Comparison of ENCODE assay signal across 12 mouse cellular contexts in the genomic region with DNA sequence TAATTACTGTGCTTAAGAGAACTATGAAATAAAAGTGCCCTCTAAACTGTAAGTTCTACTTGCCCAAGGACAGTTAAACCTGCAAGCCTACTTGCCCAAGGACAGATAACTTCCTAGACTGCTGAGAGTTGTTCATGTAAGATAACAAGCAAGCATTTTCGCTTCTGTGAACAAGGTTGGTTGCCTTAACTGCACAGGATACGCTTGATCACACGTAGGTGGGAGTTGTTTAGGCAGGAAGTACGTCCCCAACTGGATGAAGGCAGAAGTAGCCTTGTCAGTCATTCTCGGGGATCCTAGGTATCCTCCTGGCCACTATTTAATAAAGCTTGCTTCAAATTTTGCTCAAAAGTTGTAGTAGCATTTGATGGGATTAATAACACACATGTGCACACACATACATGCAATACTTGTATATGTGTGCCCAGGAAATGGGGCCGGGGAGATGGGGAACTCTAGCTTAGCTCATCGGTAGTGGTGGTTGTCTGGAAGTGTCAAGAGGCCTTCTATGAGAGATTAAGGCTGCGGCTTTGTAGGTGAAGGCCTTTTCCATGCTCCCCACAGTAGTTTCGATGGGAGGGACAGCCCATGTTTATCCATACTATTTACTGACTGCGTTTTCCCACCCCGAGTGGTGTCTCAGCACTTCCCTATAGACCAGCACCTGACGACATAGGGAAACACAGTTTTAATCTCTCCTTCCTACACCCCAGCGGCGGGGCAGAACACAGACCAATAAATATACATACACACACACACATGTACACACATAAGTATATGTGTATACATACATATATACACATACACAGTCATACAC. TPM values are rescaled to one million over a fixed set of nuclear protein-coding genes. Genes with fewer than 3 reads are reported as not detected.
DNase-seq lines count a peak whose midpoint lies in the region; ATAC-seq and TF ChIP-seq lines count a peak whose summit lies in the region.
"Had no signal": no experiment of that assay in that cellular context is flagged by ENCODE, and none has a peak within 500 bp of the region (broad histone marks: within the 10 kb centered on the region; RNA-seq: fewer than 3 reads in every experiment).

No protein-coding gene starts in this region.

- H3K9ac ChIP-seq in heart, embryonic 11.5 days (ENCODE audit: low read depth, low read length) = no peak overlapping the region
- H3K9ac ChIP-seq in liver, embryonic 14.5 days (replicated peaks) = no peak overlapping the region
- no peak overlapping the region for H3K9ac ChIP-seq in stomach, postnatal 0 days (ENCODE audit: low read length)
- H3K9ac ChIP-seq: hindbrain, embryonic 12.5 days; lung, embryonic 14.5 days had no signal

- TF ChIP-seq POLR2A in lung, adult 2 months (IDR thresholded peaks at IDR 0.05; ENCODE audit: borderline replicate concordance, extremely low read depth, low read depth, low read length) = no peak

- peaks cover 13% of the 10 kb centered on the region; the same call in 1 of the 2 replicates for H3K4me1 ChIP-seq in heart, embryonic 11.5 days (ENCODE audit: control insufficient read depth, insufficient read depth, low read length)
- H3K4me1 ChIP-seq in liver, embryonic 14.5 days (replicated peaks; ENCODE audit: control insufficient read depth in 2 of 2, insufficient read depth in 2 of 2, low read length in 1 of 2) = peaks cover 11 to 45% of the 10 kb centered on the region in 2 experiments
- H3K4me1 ChIP-seq in stomach, postnatal 0 days (replicated peaks; ENCODE audit: control insufficient read depth, insufficient read depth) = peaks cover 3% of the 10 kb centered on the region; the same call in 1 of the 2 replicates
- peaks cover 13% of the 10 kb centered on the region for H3K4me1 ChIP-seq in lung, adult 2 months (ENCODE audit: control insufficient read depth, insufficient read depth, low read length)

- H3K36me3 ChIP-seq in heart, embryonic 11.5 days (ENCODE audit: control insufficient read depth, insufficient read depth, low read length) = no peaks in the 10 kb centered on the region
- no peaks in the 10 kb centered on the region for H3K36me3 ChIP-seq in liver, embryonic 14.5 days (replicated peaks; ENCODE audit: control insufficient read depth, insufficient read depth, low read depth)
- no peaks in the 10 kb centered on the region for H3K36me3 ChIP-seq in stomach, postnatal 0 days (ENCODE audit: control insufficient read depth, insufficient read depth, low read length)
- H3K36me3 ChIP-seq: hindbrain, embryonic 12.5 days had no signal

- H3K4me3 ChIP-seq in heart, embryonic 11.5 days (ENCODE audit: low read depth, low read length) = no peak overlapping the region
- H3K4me3 ChIP-seq in liver, embryonic 14.5 days (ENCODE audit: insufficient read depth in 1 of 2, low read depth in 2 of 2, low read length in 2 of 2) = no peak overlapping the region
- no peak overlapping the region for H3K4me3 ChIP-seq in stomach, postnatal 0 days (ENCODE audit: low read depth, low read length)
- H3K4me3 ChIP-seq in lung, adult 2 months (replicated peaks; ENCODE audit: extremely low read depth, low read depth, low read length) = no peak overlapping the region
- H3K4me3 ChIP-seq: hindbrain, embryonic 12.5 days had no signal

- no peak for ATAC-seq in heart, embryonic 11.5 days (replicated peaks; ENCODE audit: insufficient number of reproducible peaks, low FRiP score, low TSS enrichment)
- ATAC-seq in liver, embryonic 14.5 days (ENCODE audit: insufficient read depth) = peak; percentile 73
- ATAC-seq in stomach, postnatal 0 days (ENCODE audit: low FRiP score, low TSS enrichment) = peak; percentile 75
- ATAC-seq: Patski had no signal

- no peaks in the 10 kb centered on the region for H3K27me3 ChIP-seq in heart, embryonic 11.5 days (ENCODE audit: control insufficient read depth, insufficient read depth, low read length)
- H3K27me3 ChIP-seq in liver, embryonic 14.5 days (ENCODE audit: control insufficient read depth, insufficient read depth, low read length) = no peaks in the 10 kb centered on the region
- no peaks in the 10 kb centered on the region for H3K27me3 ChIP-seq in stomach, postnatal 0 days (ENCODE audit: control insufficient read depth, insufficient read depth, low read length)
- H3K27me3 ChIP-seq: hindbrain, embryonic 12.5 days; Patski had no signal

- no peak overlapping the region for H3K4me2 ChIP-seq in heart, embryonic 11.5 days
- H3K4me2 ChIP-seq in liver, embryonic 14.5 days (ENCODE audit: low read depth) = no peak overlapping the region
- no peak overlapping the region for H3K4me2 ChIP-seq in stomach, postnatal 0 days (replicated peaks; ENCODE audit: low read depth)
- H3K4me2 ChIP-seq: hindbrain, embryonic 12.5 days; lung, embryonic 14.5 days had no signal

- peak; percentile 70 for TF ChIP-seq EP300 in liver, embryonic 14.5 days (IDR thresholded peaks at IDR 0.05; ENCODE audit: low read depth)
- TF ChIP-seq EP300 in stomach, postnatal 0 days (optimal IDR thresholded peaks at IDR 0.05) = no peak

- no peak overlapping the region for H3K27ac ChIP-seq in heart, embryonic 11.5 days (ENCODE audit: low read depth, low read length)
- H3K27ac ChIP-seq in liver, embryonic 14.5 days = no peak overlapping the region
- peak overlapping the region; percentile 49 for H3K27ac ChIP-seq in stomach, postnatal 0 days (replicated peaks)
- H3K27ac ChIP-seq: hindbrain, embryonic 12.5 days had no signal

- WGBS in heart, embryonic 11.5 days (ENCODE audit: insufficient replicate concordance) = 77% methylated on average over 14 of the region's 14 CpGs
- 40% methylated on average over 14 of the region's 14 CpGs for WGBS in liver, embryonic 14.5 days (ENCODE audit: insufficient replicate concordance)
- WGBS in stomach, postnatal 0 days = 70% methylated on average over 14 of the region's 14 CpGs
- 72% methylated on average over 14 of the region's 14 CpGs for WGBS in lung, adult 2 months

- no peaks in the 10 kb centered on the region for H3K9me3 ChIP-seq in heart, embryonic 11.5 days (replicated peaks; ENCODE audit: control insufficient read depth, low read length)
- no peaks in the 10 kb centered on the region for H3K9me3 ChIP-seq in liver, embryonic 14.5 days (ENCODE audit: control insufficient read depth, low read length)
- no peaks in the 10 kb centered on the region for H3K9me3 ChIP-seq in stomach, postnatal 0 days (ENCODE audit: control insufficient read depth, low read length)
- H3K9me3 ChIP-seq: hindbrain, embryonic 12.5 days had no signal

- DNase-seq in heart, adult 11 months = peak; percentile 75
- peak; percentile 85 for DNase-seq in MEL-GATA-1-ER (ENCODE audit: extremely low read depth, low read depth)
- peak in 1 of 3 experiments; percentile 46 for DNase-seq in liver, embryonic 14.5 days (ENCODE audit: low read depth in 3 of 3, low spot score in 3 of 3)
- DNase-seq in stomach, postnatal 0 days (ENCODE audit: low spot score) = peak; percentile 41
- DNase-seq in lung, adult 2 months = no peak
- DNase-seq in kidney, postnatal 36 days = no peak
- no peak for DNase-seq in adrenal gland, postnatal 4 days (ENCODE audit: low spot score in 2 of 2)
- DNase-seq: adrenal gland, adult 8-10 months; lung, embryonic 14.5 days had no signal

- no peak for TF ChIP-seq CTCF in liver, embryonic 14.5 days (IDR thresholded peaks at IDR 0.05; ENCODE audit: low read depth)
- TF ChIP-seq CTCF in stomach, postnatal 0 days (IDR thresholded peaks at IDR 0.05; ENCODE audit: low read depth) = no peak
- TF ChIP-seq CTCF in lung, adult 2 months (IDR thresholded peaks at IDR 0.05; ENCODE audit: insufficient read depth, low read length) = no peak

RNA-seq across cellular contexts. Expression of a gene that starts 21.0 kb away (rescaled TPM):
- polyA plus RNA-seq in heart, embryonic 11.5 days (2014; fragmentation: Nextera tagmentation; extraction: Ambion mirVana) = 41.9 and 44.6 TPM in 2 replicates
- polyA plus RNA-seq in liver, embryonic 14.5 days (2012; rRNA removed) = 58.5 and 70.8 TPM in 2 replicates
- 93.6 and 94.6 TPM in 2 replicates for polyA plus RNA-seq in liver, embryonic 14.5 days (2014; fragmentation: Nextera tagmentation; extraction: Ambion mirVana)
- polyA plus RNA-seq in stomach, postnatal 0 days (2015; fragmentation: Nextera tagmentation; extraction: Ambion mirVana) = 412 and 435 TPM in 2 replicates
- polyA plus RNA-seq in lung, adult 2 months (2012; rRNA removed) = 137 and 204 TPM in 2 replicates
- total RNA-seq in adrenal gland, postnatal 4 days (2021) = 10 to 100 TPM; 32.6 to 57.1 TPM

Comparison
In these comparisons a context has a peak if more than half of its experiments do, and no peak if none do; other contexts are left out.
1. DNase-seq: peak in heart, adult 11 months (single experiment), MEL-GATA-1-ER (single experiment) and stomach, postnatal 0 days (single experiment); none in lung, adult 2 months (single experiment), kidney, postnatal 36 days (0 of 2) and adrenal gland, postnatal 4 days (0 of 2).